In the genomic region with DNA sequence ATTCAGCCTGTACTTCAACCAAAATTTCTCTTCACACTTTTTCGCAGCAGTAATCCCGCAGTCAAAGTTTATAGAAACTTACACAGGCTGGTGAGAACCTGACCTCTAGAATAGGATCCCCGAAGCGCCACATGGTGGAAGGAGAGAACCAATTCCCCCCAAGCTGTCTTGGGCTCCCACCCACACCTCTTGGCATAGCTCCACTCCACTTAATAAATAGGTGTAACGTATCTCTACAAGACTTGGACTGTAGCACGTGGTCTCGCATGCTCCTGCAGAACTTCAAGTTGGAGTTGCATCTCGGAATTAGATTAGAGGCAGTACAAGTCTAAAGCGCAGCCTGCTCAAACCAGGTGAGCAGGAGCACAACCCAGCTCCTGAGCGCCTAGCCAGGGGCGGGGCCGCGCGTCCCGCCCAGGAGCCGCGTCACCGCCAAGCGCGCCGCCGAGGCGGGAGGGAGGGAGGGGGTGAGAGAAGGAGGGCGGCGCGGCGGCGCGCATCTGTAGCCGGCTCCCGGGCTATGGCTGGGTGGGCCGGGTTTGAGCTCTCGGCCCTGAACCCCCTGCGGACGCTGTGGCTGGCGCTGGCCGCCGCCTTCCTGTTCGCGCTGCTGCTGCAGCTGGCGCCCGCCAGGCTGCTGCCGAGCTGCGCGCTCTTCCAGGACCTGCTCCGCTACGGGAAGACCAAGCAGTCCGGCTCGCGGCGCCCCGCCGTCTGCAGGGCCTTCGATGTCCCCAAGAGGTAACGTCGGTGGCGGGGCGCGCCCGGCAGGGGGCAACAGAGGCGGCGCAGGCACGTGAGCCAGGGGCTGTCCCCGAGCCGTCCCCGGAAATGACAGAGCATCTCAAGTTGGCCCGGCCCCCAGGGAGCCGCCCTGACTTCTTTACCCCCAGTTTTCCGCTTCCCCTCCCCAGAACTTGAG, we compare ENCODE assay signal across 7 mouse cellular contexts. TPM values are rescaled to one million over a fixed set of nuclear protein-coding genes. Genes with fewer than 3 reads are reported as not detected.
DNase-seq lines count a peak whose midpoint lies in the region; ATAC-seq lines count a peak whose summit lies in the region.

A gene (plus strand): TSS at position 464 of the 922 bp plus-strand sequence.

- under 1% methylated on average over 69 of the region's 69 CpGs for WGBS in embryonic facial prominence, embryonic 10.5 days
- 1% methylated on average over 60 of the region's 69 CpGs for WGBS in limb, embryonic 10.5 days
- whole genome bisulfite sequencing in midbrain, embryonic 13.5 days: 1% methylated on average over 68 of the region's 69 CpGs

- DNase-seq in adrenal gland, postnatal 10 days: peak; percentile 98
- peak; percentile 96 for DNase-seq in embryonic facial prominence, embryonic 10.5 days (ENCODE audit: low spot score)
- DNase-seq in kidney, adult 11 months: peak; percentile 96
- DNase-seq in limb, embryonic 10.5 days (ENCODE audit: low spot score): peak; percentile 95
- peak; percentile 94 for DNase-seq in spleen, adult 12 weeks (ENCODE audit: low spot score)

- ATAC-seq in granulocyte monocyte progenitor cell, adult 5-6 weeks (replicated peaks; ENCODE audit: poor library complexity, severe bottlenecking): peak; percentile 71
- peak; percentile 96 for ATAC-seq in midbrain, embryonic 13.5 days

- H3K27ac ChIP-seq in embryonic facial prominence, embryonic 10.5 days (replicated peaks): peak within 1 kb of the TSS; percentile 97
- H3K27ac ChIP-seq in limb, embryonic 10.5 days: peak within 1 kb of the TSS; percentile 97
- H3K27ac ChIP-seq in midbrain, embryonic 13.5 days: peak within 1 kb of the TSS; percentile 92

- H3K4me2 ChIP-seq in midbrain, embryonic 13.5 days (replicated peaks): peak within 1 kb of the TSS; percentile 80

- peak within 1 kb of the TSS; percentile 77 for H3K4me3 ChIP-seq in embryonic facial prominence, embryonic 10.5 days
- H3K4me3 ChIP-seq in limb, embryonic 10.5 days: peak within 1 kb of the TSS; percentile 79
- peak within 1 kb of the TSS; percentile 67 for H3K4me3 ChIP-seq in midbrain, embryonic 13.5 days (replicated peaks)

- H3K27me3 ChIP-seq in embryonic facial prominence, embryonic 10.5 days (replicated peaks; ENCODE audit: low read depth, poor library complexity, severe bottlenecking): no peaks in the 10 kb centered on the region
- H3K27me3 ChIP-seq in limb, embryonic 10.5 days (ENCODE audit: low read depth, poor library complexity, severe bottlenecking): no peaks in the 10 kb centered on the region
- H3K27me3 ChIP-seq in midbrain, embryonic 13.5 days: peaks cover 20% of the 10 kb centered on the region; the same call in 1 of the 2 replicates

- no peaks in the 10 kb centered on the region for H3K36me3 ChIP-seq in embryonic facial prominence, embryonic 10.5 days (replicated peaks)
- no peaks in the 10 kb centered on the region for H3K36me3 ChIP-seq in limb, embryonic 10.5 days
- H3K36me3 ChIP-seq in midbrain, embryonic 13.5 days: no peaks in the 10 kb centered on the region

- peaks cover 15% of the 10 kb centered on the region for H3K4me1 ChIP-seq in embryonic facial prominence, embryonic 10.5 days
- H3K4me1 ChIP-seq in limb, embryonic 10.5 days: peaks cover 9% of the 10 kb centered on the region
- peaks cover 24% of the 10 kb centered on the region for H3K4me1 ChIP-seq in midbrain, embryonic 13.5 days (replicated peaks)

- peak within 1 kb of the TSS; percentile 89 for H3K9ac ChIP-seq in midbrain, embryonic 13.5 days (replicated peaks)

- no peaks in the 10 kb centered on the region for H3K9me3 ChIP-seq in embryonic facial prominence, embryonic 10.5 days
- no peaks in the 10 kb centered on the region for H3K9me3 ChIP-seq in limb, embryonic 10.5 days (replicated peaks)
- no peaks in the 10 kb centered on the region for H3K9me3 ChIP-seq in midbrain, embryonic 13.5 days

RNA-seq across cellular contexts. Expression of the gene that starts here (rescaled TPM):
- total RNA-seq in adrenal gland, postnatal 10 days (2021): 10 to 100 TPM; 24.1 to 26.2 TPM
- polyA plus RNA-seq in embryonic facial prominence, embryonic 10.5 days (2016; fragmentation: Nextera tagmentation; extraction: Ambion mirVana): 25.1 and 26.2 TPM in 2 replicates
- 36.0 and 38.7 TPM in 2 replicates for total RNA-seq in granulocyte monocyte progenitor cell, adult 5-6 weeks (2014; fragmentation: Nextera tagmentation)
- total RNA-seq in granulocyte monocyte progenitor cell, adult 5-6 weeks (2017): 34.8 and 40.6 TPM in 2 replicates
- 23.1 and 23.2 TPM in 2 replicates for polyA plus RNA-seq in limb, embryonic 10.5 days (2016; fragmentation: Nextera tagmentation; extraction: Ambion mirVana)
- 15.9 and 17.1 TPM in 2 replicates for polyA plus RNA-seq in midbrain, embryonic 13.5 days (2015; fragmentation: Nextera tagmentation; extraction: Ambion mirVana)

Comparison
In these comparisons a context has a peak if more than half of its experiments do, and no peak if none do; other contexts are left out.
1. Peak in every context shown above with its lines: DNase-seq, ATAC-seq, H3K4me3 ChIP-seq and H3K27ac ChIP-seq.